Mouse (Mus musculus): ENCODE data around the gene Il17f. TPM values are rescaled to one million over a fixed set of nuclear protein-coding genes. Genes with fewer than 3 reads are reported as not detected.

Il17f gene
- polyA plus RNA-seq, 1 experiment from 2014 or later, result 0.20 TPM

Other genes starting within 250 kb of the Il17f start
- 0.05 and 0.10 TPM in 2 replicates for gene Pkhd1, start 172.6 kb downstream of the Il17f start, polyA plus RNA-seq (2015; fragmentation: Nextera tagmentation; extraction: Ambion mirVana)
- gene Il17a, start 59.7 kb downstream of the Il17f start, polyA plus RNA-seq (2015; fragmentation: Nextera tagmentation; extraction: Ambion mirVana), result not detected in 2 replicates
- gene Mcm3, start 29.7 kb upstream of the Il17f start, polyA plus RNA-seq (2015; fragmentation: Nextera tagmentation; extraction: Ambion mirVana), result 151 and 155 TPM in 2 replicates
- 7.5 and 7.8 TPM in 2 replicates for gene Paqr8, start 100.0 kb upstream of the Il17f start, polyA plus RNA-seq (2015; fragmentation: Nextera tagmentation; extraction: Ambion mirVana)
- 1.9 and 3.1 TPM in 2 replicates for gene Efhc1, start 161.0 kb upstream of the Il17f start, polyA plus RNA-seq (2015; fragmentation: Nextera tagmentation; extraction: Ambion mirVana)